Mouse (Mus musculus) forebrain, embryonic 11.5 days (tissue): ENCODE results near the gene Best3. TPM values are rescaled to one million over a fixed set of nuclear protein-coding genes. Genes with fewer than 3 reads are reported as not detected.

ENCODE experiments used
- polyA plus RNA-seq: library from polyadenylated mRNA; unstranded; fragments of >200 nt; fragmentation: Nextera tagmentation; extraction: Ambion mirVana; gene quantifications from 2 replicates; pipeline ENCODE4 v1.2.1, GENCODE M21; 2014

The Best3 gene
- polyA plus RNA-seq, 1 experiment from 2014 or later = 0.15 TPM

Other genes with a start within 250 kb of the Best3 start
- 0.08 and 0.17 TPM in 2 replicates for gene Myrfl, start 89.4 kb upstream of the Best3 start, polyA plus RNA-seq
- 45.7 and 46.5 TPM in 2 replicates for gene Rab3ip, start 35.5 kb upstream of the Best3 start, polyA plus RNA-seq
- not detected in 2 replicates for gene Gm10271, start 13.7 kb upstream of the Best3 start, polyA plus RNA-seq
- gene Lrrc10, start 59.0 kb downstream of the Best3 start, polyA plus RNA-seq = not detected in 2 replicates
- 294 and 318 TPM in 2 replicates for gene Cct2, start 77.5 kb downstream of the Best3 start, polyA plus RNA-seq
- gene Frs2, start 162.2 kb downstream of the Best3 start, polyA plus RNA-seq = 29.4 and 31.9 TPM in 2 replicates
- 153 and 165 TPM in 2 replicates for gene Yeats4, start 238.2 kb downstream of the Best3 start, polyA plus RNA-seq